Mouse (Mus musculus) urinary bladder, postnatal 36 days (tissue): ENCODE measurements around the gene Galnt18.

Experiments used
- DNase-seq, 2 experiments: peaks; one replicate each; pipeline ENCODE4 v3.0.0; 2022; ENCODE audit warnings: low spot score in 2 of 2, mixed read lengths in 1 of 2

Gene Galnt18

GRCm38 (mm10) chr7:111638465-111638864, 141.3 kb downstream of the Galnt18 start:
- DNase-seq: no peak

GRCm38 (mm10) chr7:111637866-111638448, 141.8 kb downstream of the Galnt18 start:
- DNase-seq: no peak

GRCm38 (mm10) chr7:111636503-111636902, 143.3 kb downstream of the Galnt18 start:
- DNase-seq: no peak

GRCm38 (mm10) chr7:111631265-111631664, 148.5 kb downstream of the Galnt18 start:
- peak in 1 of 2 experiments; percentile 17 for DNase-seq

- no peak for DNase-seq
Measured at GRCm38 (mm10) chr7:111626232-111626631, 153.5 kb downstream of the Galnt18 start.

GRCm38 (mm10) chr7:111625736-111626135, 154.0 kb downstream of the Galnt18 start:
- no peak for DNase-seq

- peak; percentile 15 to 64 for DNase-seq
Measured at GRCm38 (mm10) chr7:111616231-111616937, 163.4 kb downstream of the Galnt18 start.

GRCm38 (mm10) chr7:111614471-111614870, 165.3 kb downstream of the Galnt18 start:
- no peak for DNase-seq

GRCm38 (mm10) chr7:111607476-111607875, 172.3 kb downstream of the Galnt18 start:
- DNase-seq: no peak

GRCm38 (mm10) chr7:111606091-111606490, 173.7 kb downstream of the Galnt18 start:
- no peak for DNase-seq

- DNase-seq: no peak
Measured at GRCm38 (mm10) chr7:111605663-111606062, 174.1 kb downstream of the Galnt18 start.

- DNase-seq: no peak
Measured at GRCm38 (mm10) chr7:111604578-111605208, 175.1 kb downstream of the Galnt18 start.

- no peak for DNase-seq
Measured at GRCm38 (mm10) chr7:111603186-111603585, 176.6 kb downstream of the Galnt18 start.

GRCm38 (mm10) chr7:111601339-111602067, 178.3 kb downstream of the Galnt18 start:
- no peak for DNase-seq

GRCm38 (mm10) chr7:111600756-111601155, 179.0 kb downstream of the Galnt18 start:
- DNase-seq: no peak

- no peak for DNase-seq
Measured at GRCm38 (mm10) chr7:111593680-111594079, 186.1 kb downstream of the Galnt18 start.

GRCm38 (mm10) chr7:111589506-111590125, 190.2 kb downstream of the Galnt18 start:
- DNase-seq: peak in 1 of 2 experiments; percentile 19

GRCm38 (mm10) chr7:111588291-111588781, 191.4 kb downstream of the Galnt18 start:
- no peak for DNase-seq

GRCm38 (mm10) chr7:111580547-111580946, 199.2 kb downstream of the Galnt18 start:
- DNase-seq: no peak

- no peak for DNase-seq
Measured at GRCm38 (mm10) chr7:111575096-111575495, 204.7 kb downstream of the Galnt18 start.

GRCm38 (mm10) chr7:111572336-111572735, 207.4 kb downstream of the Galnt18 start:
- no peak for DNase-seq

- no peak for DNase-seq
Measured at GRCm38 (mm10) chr7:111566838-111567237, 212.9 kb downstream of the Galnt18 start.
